Mouse (Mus musculus) gastrocnemius, postnatal 25 days (tissue): ENCODE data around the gene Synpo2l. TPM values are rescaled to one million over a fixed set of nuclear protein-coding genes. Genes with fewer than 3 reads are reported as not detected.
"Not testable (repeated sequence)": the region's sequence is repeated elsewhere in the genome, so short reads cannot be mapped to it uniquely, and the experiment has no call there.

Source experiments
- DNase-seq: peaks from one replicate; pipeline ENCODE4 v3.0.0; 2022
- total RNA-seq, 2 experiments: library from RNA; stranded (reverse); gene quantifications; 1 replicate in 1 of 2; 2 replicates in 1 of 2; pipeline ENCODE4 v1.2.3; 2021

Gene Synpo2l
- total RNA-seq, 2 experiments from 2014 or later: 135 to 192 TPM

- DNase-seq: no peak
Measured at GRCm38 (mm10) chr14:20641438-20641875, 26.7 kb downstream of the Synpo2l start.

GRCm38 (mm10) chr14:20640644-20641437 is 27.3 kb downstream of the Synpo2l start, which contains the start of gene Usp54:
Gene Usp54, minus strand, starts transcription at chr14:20641063.
- DNase-seq: peak; percentile 96

GRCm38 (mm10) chr14:20639918-20640619 is 28.1 kb downstream of the Synpo2l start:
- no peak for DNase-seq

GRCm38 (mm10) chr14:20638702-20639101 is 29.5 kb downstream of the Synpo2l start:
- no peak for DNase-seq

GRCm38 (mm10) chr14:20637818-20638574 is 30.2 kb downstream of the Synpo2l start:
- DNase-seq: no peak

- not testable (repeated sequence) for DNase-seq
Measured at GRCm38 (mm10) chr14:20636968-20637367, 31.2 kb downstream of the Synpo2l start.

- DNase-seq: no peak
Measured at GRCm38 (mm10) chr14:20635546-20635945, 32.6 kb downstream of the Synpo2l start.

GRCm38 (mm10) chr14:20631253-20631652 is 36.9 kb downstream of the Synpo2l start:
- DNase-seq: no peak

- no peak for DNase-seq
Measured at GRCm38 (mm10) chr14:20626971-20627370, 41.2 kb downstream of the Synpo2l start.

- DNase-seq: no peak
Measured at GRCm38 (mm10) chr14:20626447-20626846, 41.7 kb downstream of the Synpo2l start.

GRCm38 (mm10) chr14:20622907-20623306 is 45.2 kb downstream of the Synpo2l start:
- DNase-seq: no peak

GRCm38 (mm10) chr14:20622412-20622811 is 45.7 kb downstream of the Synpo2l start:
- no peak for DNase-seq

- DNase-seq: no peak
Measured at GRCm38 (mm10) chr14:20621903-20622302, 46.3 kb downstream of the Synpo2l start.

- no peak for DNase-seq
Measured at GRCm38 (mm10) chr14:20619131-20619530, 49.0 kb downstream of the Synpo2l start.

- DNase-seq: no peak
Measured at GRCm38 (mm10) chr14:20618211-20618610, 49.9 kb downstream of the Synpo2l start.

- no peak for DNase-seq
Measured at GRCm38 (mm10) chr14:20616421-20616820, 51.7 kb downstream of the Synpo2l start.

GRCm38 (mm10) chr14:20615075-20615474 is 53.1 kb downstream of the Synpo2l start:
- DNase-seq: no peak

GRCm38 (mm10) chr14:20612820-20613219 is 55.3 kb downstream of the Synpo2l start:
- no peak for DNase-seq

GRCm38 (mm10) chr14:20610146-20610545 is 58.0 kb downstream of the Synpo2l start:
- peak; percentile 73 for DNase-seq

- no peak for DNase-seq
Measured at GRCm38 (mm10) chr14:20609519-20609918, 58.6 kb downstream of the Synpo2l start.
